Mouse (Mus musculus): Measurements from ENCODE around the gene Hmgcl.
A peak's percentile ranks its signal among the peaks of the same experiment; 100 is the strongest.
"Not testable (repeated sequence)": the region's sequence is repeated elsewhere in the genome, so short reads cannot be mapped to it uniquely, and the experiment has no call there.

Hmgcl gene

DNA sequence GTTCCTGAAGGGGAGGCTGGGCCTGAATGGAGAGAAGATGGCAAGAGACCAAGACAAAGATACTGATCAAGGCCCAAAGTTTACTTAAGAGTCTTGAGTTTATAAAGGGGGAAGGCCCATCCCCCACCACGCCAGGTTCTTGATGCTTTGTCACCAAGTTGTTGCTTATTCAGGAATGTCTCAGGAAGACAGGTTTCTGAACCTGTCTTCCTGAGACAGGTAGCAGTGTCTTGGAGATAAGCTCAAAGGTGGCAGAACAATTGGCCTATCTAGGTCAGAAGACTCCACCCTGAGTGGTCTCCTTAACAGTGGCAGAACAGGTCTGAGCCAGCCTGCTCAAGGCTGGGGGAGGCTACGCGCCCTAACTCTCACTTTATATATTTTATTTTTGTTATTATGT is 19.4 kb upstream of the Hmgcl start:
- DNase-seq (ENCODE audit: low spot score in 2 of 2) = no peak

DNA sequence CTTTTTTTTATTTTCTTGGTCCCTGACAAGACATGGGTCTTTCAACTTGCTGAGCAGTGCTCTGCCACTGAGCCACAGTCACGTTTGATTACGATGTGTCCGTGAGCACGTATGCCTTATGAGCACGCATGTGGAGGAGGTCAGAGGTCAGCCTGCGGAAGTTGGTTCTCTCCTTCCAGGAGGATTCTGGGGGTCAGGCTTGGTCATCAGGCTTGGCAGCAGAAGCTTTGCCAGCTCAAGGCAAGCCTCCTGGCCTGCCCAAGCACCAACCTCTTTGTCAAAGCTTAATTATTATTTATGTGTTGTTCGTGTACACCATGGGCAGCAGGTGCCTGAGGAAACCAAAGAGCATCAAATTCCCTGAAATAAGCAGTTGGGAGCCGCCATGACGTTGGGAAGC is 17.9 kb upstream of the Hmgcl start:
- no peak for DNase-seq (ENCODE audit: low spot score in 2 of 2)

DNA sequence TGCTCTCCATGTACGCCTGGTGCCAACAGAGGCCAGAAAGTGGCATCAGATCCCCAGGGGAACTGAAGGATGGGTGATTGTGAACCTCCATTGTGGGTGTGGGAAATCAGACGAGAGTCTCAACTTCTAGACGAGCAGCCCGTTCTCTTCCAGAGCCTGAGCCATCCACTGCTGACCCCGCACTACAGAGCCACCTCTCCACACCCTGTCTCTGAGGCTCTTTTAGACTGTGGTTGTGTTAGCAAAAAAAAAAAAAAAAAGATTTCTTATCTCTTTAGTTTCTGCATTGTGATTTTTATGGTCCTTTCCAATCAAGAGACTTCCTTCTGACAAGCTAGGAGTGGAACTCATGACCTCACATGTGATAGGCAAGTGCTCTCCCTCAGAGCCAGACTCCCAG is 16.8 kb upstream of the Hmgcl start:
- DNase-seq (ENCODE audit: low spot score in 2 of 2) = no peak

- DNase-seq (ENCODE audit: low spot score in 2 of 2) = no peak
These were observed 16.4 kb upstream of the Hmgcl start for GRCm38 (mm10) chr4:135929828-135930227.

DNA sequence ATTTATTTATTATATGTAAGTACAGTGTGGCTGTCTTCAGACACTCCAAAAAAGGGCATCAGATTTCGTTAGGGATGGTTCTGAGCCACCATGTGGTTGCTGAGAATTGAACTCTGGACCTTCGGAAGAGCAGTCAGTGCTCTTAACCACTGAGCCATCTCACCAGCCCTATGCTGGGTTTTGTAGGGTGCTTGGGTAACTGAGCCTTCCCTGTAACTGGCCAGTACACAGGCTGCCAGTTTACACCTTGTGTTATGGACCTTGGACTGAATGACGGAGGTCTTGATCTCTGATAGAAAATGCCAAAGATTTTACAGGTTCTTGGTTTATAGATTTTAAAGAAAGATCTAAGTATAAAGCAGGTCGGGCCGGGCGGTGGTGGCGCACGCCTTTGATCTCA is 16.0 kb upstream of the Hmgcl start:
- no peak for DNase-seq (ENCODE audit: low spot score in 2 of 2)

DNA sequence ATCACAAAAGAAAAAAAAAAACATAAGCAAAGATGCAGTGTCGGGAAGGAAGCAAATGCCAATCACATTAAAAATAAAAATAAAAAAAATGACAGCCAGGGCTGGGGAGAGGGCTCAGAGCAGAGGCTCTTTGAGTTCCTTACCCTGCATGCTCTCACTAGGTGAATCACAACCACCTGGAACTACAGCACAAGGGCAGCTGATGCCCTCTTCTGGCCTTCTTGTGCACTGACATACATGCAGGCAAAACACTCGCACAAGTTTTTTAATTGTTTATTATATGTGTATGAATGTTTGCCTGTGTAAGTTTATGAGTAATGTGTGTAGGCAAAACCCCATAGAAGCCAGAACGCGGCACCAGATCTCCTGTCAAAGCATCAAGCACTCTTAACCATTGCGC is 14.4 kb upstream of the Hmgcl start:
- DNase-seq (ENCODE audit: low spot score in 2 of 2) = no peak

DNA sequence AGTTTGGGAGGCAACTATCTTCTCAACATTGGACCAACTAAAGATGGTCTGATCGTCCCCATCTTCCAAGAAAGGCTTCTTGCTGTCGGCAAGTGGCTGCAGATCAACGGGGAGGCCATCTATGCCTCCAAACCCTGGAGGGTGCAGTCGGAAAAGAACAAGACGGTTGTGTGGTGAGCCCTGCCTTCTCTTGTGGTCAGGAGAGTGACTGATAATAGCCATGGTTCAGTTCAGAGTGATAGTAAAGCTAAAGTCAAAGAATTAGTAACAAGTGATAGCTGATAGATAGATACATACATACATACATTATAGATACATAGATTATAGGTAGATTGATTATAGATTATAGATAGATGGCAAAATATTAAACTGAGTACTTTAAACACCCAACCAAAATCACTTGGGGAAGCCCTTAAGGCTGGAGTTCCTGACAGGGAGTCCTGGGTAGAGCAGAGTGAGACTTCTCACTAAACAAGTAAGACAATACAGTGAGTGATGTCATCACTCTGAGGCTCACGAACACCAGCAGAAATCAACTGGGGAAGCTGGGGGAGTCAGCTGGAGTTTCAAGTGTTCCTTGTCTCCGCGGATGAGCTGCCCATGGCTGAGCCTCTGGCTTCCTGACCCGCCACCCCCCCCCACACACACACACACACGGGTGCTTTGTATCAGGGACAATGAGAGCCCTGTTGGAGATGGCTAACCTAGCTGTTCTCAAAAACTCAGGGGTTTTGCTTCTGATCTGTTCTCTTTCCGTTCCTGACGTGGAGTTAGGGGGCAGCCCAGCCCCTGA is 11.3 kb upstream of the Hmgcl start:
- no peak for DNase-seq (ENCODE audit: low spot score in 2 of 2)

DNA sequence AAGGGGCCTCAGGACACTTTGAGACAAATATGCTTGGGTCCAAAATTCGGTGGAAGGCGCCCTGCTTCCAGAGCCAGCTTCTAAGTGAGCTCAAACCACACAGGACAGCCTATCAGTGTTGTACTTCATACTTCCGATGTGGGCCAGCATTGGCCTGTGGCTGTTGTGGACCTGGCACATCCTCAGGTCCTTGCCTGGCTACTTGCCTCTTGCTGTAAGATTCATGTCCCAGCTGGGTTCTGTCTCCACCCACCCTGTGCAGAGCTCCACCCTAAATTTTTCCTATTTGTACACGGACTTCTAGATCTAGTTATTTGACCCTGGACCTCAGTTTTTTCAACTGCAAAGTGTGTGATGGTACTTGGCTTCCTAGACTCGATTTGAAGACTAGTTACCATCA is 10.7 kb upstream of the Hmgcl start:
- no peak for DNase-seq (ENCODE audit: low spot score in 2 of 2)

- no peak for DNase-seq (ENCODE audit: low spot score in 2 of 2)
These were observed 7.4 kb upstream of the Hmgcl start for GRCm38 (mm10) chr4:135938858-135939257.

DNA sequence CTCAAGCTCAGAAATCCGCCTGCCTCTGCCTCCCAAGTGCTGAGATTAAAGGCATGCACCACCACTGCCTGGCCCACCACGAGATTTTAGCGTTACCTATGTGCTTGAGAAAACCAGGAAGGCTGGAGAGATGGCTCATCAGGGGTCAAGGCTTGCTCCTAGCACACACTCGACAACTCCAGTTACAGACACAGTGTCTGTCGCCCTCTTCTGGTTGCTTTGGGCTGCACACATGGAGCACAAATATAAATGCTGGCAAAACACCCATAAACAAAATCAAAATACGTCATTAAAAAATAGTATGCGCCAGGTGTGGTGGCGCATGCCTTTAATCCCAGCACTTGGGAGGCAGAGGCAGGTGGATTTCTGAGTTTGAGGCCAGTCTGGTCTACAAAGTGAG is 5.2 kb upstream of the Hmgcl start:
- DNase-seq (ENCODE audit: low spot score in 2 of 2) = not testable (repeated sequence)

- no peak for DNase-seq (ENCODE audit: low spot score in 2 of 2)
These were observed 4.1 kb upstream of the Hmgcl start for GRCm38 (mm10) chr4:135942193-135942592.

- no peak for DNase-seq (ENCODE audit: low spot score in 2 of 2)
These were observed 2.9 kb upstream of the Hmgcl start for GRCm38 (mm10) chr4:135943389-135943788.

- DNase-seq (ENCODE audit: low spot score in 2 of 2) = no peak
These were observed 542 bp upstream of the Hmgcl start for GRCm38 (mm10) chr4:135945706-135946105.

GRCm38 (mm10) chr4:135946659-135947301 is 532 bp downstream of the Hmgcl start:
- no peak for DNase-seq (ENCODE audit: low spot score in 2 of 2)

- DNase-seq (ENCODE audit: low spot score in 2 of 2) = no peak
These were observed 1.9 kb downstream of the Hmgcl start for GRCm38 (mm10) chr4:135948142-135948541.

- no peak for DNase-seq (ENCODE audit: low spot score in 2 of 2)
These were observed 3.2 kb downstream of the Hmgcl start for GRCm38 (mm10) chr4:135949475-135949874.

- DNase-seq (ENCODE audit: low spot score in 2 of 2) = no peak
These were observed 3.7 kb downstream of the Hmgcl start for GRCm38 (mm10) chr4:135949911-135950310.

DNA sequence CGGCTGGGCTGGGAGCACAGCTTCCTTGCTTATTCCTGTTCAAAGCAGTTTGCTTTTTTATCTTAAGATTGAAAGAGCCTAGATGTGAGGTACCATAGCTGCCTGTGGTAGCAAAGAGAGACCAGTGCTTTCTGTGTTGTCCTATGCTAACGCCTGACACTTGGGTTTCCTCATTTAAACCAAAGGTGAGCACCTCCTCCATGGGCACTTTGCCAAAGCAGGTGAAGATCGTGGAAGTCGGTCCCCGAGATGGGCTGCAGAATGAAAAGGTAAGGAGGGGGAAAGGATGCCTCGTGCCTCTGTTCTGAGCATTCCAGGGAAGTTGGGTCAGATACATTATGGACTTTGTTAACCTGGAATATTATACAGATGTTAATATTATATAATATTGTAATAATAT is 4.1 kb downstream of the Hmgcl start:
- no peak for DNase-seq (ENCODE audit: low spot score in 2 of 2)

DNA sequence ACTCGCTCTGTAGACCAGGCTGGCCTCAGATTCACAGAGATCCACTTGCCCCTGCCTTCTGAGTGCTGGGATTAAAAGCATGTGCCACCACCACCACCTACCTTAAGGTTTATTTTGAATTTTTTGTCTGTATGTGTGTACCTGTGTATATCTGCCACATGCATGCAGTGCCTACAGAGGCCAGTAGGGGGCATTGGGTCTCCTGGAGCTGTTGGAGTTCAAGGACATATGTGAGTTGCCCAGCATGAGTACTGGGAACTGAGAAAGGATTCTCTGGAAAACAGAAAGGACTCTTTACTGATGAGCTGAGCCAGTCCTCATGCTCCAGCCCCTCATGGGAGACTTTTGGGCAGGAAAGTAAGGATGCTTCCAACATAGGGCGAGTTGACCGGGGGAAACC is 5.3 kb downstream of the Hmgcl start:
- DNase-seq (ENCODE audit: low spot score in 2 of 2) = no peak

GRCm38 (mm10) chr4:135953179-135953578 is 6.9 kb downstream of the Hmgcl start:
- no peak for DNase-seq (ENCODE audit: low spot score in 2 of 2)

DNA sequence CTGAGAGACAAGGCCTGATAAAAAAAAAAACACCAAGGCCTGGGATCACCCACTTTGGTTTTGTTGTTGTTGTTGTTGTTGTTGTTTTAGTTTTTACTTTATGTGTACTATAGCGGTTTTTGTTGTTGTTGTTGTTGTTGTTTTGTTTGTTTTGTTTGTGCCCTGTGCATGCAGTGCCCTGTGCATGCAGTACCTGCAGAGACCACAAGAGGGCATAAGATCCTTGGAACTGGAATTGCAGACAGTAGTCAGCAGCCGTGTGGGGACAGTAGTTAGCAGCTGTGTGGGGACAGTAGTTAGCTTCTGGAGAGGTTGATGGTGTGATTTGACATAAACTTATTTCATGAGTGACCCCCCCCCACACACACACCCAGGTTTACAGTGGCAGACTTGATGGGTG is 8.0 kb downstream of the Hmgcl start:
- peak in 1 of 2 experiments; percentile 79 for DNase-seq (ENCODE audit: low spot score in 2 of 2)

DNA sequence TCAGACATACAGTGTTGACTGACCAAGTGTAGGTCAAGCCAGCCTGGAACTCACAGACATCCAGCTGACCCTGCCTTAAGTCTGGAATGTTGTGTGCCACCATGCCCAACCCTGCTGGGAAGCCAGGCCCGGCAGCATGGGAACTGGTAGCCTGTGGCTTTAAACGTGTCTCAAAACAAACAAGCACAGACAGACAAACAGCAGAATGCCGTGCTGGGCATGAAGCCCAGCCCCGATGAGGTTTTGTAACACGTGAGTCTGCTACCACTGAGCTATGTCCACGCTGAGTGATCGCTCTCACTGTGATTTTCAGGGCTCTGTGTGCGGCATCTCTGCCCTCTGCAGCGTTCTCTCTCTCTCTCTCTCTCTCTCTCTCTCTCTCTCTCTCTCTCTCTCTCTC is 9.6 kb downstream of the Hmgcl start:
- DNase-seq (ENCODE audit: low spot score in 2 of 2) = no peak

- DNase-seq (ENCODE audit: low spot score in 2 of 2) = no peak
These were observed 12.1 kb downstream of the Hmgcl start for GRCm38 (mm10) chr4:135958354-135958753.

DNA sequence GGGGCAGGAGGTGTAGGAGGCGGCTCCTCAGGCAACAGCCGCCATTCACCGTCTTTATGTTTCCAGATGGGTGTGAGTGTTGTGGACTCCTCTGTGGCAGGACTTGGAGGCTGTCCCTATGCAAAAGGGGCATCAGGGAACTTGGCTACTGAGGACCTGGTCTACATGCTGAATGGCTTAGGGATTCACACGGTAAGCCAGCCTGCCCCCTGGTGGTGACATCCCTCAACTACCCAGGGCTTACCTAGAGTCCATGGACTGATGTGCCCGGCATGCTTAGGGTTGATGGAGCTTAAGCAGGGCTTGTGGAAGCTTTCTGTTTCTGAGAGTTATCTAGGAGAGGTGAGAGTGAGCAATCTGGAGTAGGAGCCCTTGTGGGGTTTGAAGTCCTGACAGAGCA is 14.5 kb downstream of the Hmgcl start:
- DNase-seq (ENCODE audit: low spot score in 2 of 2) = peak in 1 of 2 experiments; percentile 84

Data from urinary bladder, postnatal 4 days (tissue).